Mouse (Mus musculus) lung, adult 18-20 months (tissue): ENCODE results near the gene Cavin3.

Experiments
- DNase-seq, 2 experiments: peaks; one replicate each; pipeline ENCODE4 v3.0.0; 2022; ENCODE audit warnings: mixed read lengths in 2 of 2

Cavin3 gene

DNA sequence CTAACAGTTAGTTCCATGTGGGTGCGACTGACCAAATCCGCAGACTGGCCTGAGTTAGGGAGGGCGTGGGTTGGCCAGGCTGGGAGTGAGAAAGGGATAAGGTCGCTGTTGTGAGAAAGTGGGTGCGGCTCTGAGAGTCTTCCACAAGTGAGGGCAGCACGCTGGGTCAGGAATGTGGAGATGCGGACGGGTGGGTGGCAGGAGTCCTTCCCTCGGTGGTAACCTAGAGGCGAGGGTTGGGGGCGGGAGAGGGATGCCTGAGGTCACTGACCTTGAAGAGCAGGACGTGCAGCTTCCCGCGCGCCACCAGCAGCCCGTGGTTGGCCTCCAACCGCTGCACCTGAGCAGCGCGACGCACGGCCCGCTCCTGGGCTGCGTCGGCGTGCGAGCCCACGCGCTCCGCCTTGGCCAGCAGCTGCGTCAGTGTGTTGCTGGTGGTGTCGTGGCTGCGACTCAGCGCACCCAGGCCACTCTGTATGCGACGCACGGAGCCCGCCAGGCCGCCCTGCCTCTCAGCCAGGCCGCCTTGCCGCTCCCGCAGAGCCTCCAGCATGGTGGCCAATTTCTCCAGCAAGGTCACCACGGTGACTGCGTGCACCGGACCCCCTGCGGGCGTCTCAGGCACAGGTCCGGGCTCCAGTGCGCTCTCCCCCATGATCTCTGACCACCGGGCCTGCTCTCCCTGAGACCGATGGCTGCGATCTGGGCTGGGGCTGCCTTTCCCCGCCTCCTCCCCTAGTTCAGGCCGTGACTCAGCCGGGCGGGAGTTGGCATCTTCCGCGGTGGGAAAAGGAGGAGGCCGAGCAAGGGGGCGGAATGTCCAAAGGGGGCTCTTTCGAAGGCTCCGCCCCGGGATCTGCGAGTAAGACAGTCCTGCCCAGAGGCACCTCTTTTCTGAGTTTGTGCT lies at the start of gene Cavin3:
Cavin3 (minus strand) TSS at position 796 of the 907 bp plus-strand sequence.
- DNase-seq: peak; percentile 81 to 83

DNA sequence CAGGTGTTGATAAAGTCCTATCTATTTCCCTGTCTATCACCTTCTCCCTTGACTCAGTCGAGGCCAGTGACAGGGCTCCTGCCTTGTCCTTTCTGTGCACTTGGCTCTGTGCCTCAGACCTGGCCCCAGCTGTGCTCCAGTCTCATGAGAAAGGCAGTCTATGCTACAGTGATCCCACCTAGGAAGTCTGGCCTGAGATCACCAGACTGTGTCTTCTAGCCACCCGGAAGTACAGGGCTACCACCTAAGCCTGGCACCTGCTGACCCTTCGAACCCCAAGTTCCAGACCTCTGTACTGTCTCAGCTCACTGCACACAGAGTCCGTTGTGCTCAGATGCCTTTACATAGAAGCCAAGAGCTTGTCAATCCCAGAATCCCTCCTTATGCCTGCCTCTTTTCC lies 46.0 kb upstream of the Cavin3 start:
- no peak for DNase-seq

GRCm38 (mm10) chr7:105527306-105527937 lies 45.3 kb upstream of the Cavin3 start:
- DNase-seq: peak in 1 of 2 experiments; percentile 9

DNA sequence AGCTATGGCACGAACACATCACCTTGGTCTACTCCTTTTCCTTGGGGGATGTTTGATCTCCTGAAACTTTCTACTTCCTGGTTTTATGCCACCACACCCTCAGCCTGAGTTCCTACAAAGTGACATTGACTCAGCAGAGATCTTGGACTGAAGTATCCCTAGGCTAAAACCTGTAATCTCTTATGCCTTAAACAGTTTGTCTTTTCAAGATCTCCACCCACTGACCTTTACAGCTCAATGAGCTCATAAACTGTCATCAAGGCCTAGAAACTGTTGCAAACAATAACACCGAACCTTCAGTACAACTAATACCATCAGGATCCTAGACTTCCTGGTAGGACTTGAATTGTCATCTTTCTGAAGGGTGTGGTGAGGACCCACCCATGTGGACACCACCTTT lies 42.1 kb upstream of the Cavin3 start:
- DNase-seq: no peak

- no peak for DNase-seq
Observed at GRCm38 (mm10) chr7:105520201-105520600, 38.1 kb upstream of the Cavin3 start.

GRCm38 (mm10) chr7:105519771-105520170 lies 37.7 kb upstream of the Cavin3 start:
- DNase-seq: no peak

DNA sequence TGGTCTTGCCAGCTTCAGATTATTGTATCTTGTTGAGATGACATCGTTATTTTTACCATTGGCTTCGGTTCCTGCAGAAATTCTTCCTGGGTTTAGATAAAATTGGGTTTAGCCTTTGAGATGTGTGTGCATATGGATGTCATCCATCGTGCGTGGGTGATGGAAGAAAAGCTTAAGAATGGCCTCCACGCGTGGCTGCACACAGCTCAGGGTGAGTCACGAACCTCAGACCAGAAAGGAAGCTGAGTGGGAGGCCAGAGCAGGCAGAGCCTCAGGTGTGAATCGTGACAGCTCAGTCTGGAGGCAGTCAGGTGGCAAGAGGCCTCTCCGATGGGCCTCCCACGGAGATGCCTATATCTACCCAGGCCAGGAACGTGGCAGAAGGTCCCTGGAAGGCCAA lies 37.2 kb upstream of the Cavin3 start:
- DNase-seq: no peak

- no peak for DNase-seq
Observed at GRCm38 (mm10) chr7:105516669-105517360, 34.7 kb upstream of the Cavin3 start.

DNA sequence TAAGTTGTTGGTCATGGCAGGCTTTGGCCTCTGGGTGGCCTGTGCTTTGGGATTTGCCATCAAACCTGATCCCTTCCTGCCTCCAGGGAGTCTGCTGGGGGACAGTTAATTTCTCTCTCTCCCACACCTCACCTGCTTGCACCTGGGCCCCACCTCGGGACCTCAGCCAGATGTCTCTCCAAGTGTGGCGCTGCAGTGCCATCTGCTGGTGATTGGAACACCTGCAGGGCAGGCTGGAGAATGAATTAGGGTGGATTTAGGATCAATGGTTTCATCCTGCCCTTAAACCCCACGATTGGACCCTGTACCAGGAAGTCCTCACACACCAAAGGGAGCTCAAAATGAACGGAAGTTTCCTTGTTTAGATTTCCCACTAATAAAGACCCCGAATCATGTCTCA lies 33.1 kb upstream of the Cavin3 start:
- peak; percentile 50 to 54 for DNase-seq

DNA sequence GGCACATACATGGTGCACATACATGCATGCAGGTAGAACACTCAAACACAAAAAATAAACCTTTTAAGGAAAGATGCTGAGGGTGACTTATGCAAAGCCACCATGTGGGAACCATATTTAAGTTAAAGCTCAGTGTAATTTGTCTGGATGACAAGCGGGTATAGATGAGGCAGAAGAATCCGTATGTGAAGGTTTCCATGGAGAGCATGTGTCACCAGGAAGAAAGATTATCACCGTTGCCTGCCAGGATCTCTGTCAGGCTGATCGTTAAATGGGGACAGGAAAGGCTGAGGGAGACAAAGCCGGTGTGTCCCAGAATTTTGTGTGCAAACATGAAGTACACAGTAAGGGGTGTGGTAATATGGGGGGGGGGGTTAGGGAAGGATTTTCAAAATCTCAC lies 32.5 kb upstream of the Cavin3 start:
- DNase-seq: no peak

GRCm38 (mm10) chr7:105513845-105514291 lies 31.8 kb upstream of the Cavin3 start:
- DNase-seq: peak in 1 of 2 experiments; percentile 14

GRCm38 (mm10) chr7:105510143-105510542 lies 28.0 kb upstream of the Cavin3 start:
- DNase-seq: no peak

GRCm38 (mm10) chr7:105507257-105507656 lies 25.2 kb upstream of the Cavin3 start:
- no peak for DNase-seq

GRCm38 (mm10) chr7:105501984-105502383 lies 19.9 kb upstream of the Cavin3 start:
- no peak for DNase-seq

DNA sequence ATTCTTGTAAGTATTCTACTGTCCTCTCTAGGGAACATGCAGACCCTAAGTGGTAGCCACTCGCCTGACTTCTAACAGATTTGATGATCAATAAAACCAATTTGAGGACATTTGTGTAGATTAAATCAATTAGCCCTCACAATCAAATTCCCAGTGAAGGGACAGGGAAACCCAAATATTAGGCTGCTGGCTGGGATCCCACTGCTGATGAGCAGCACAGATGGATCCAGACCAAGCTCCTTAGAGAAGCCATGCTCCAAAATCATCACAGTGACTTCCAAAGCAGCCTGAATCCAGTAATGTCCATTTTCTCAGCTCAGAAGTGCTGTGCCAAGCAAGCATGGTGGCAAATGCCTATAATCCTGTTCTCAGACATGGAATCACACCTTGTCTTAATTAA lies 17.6 kb upstream of the Cavin3 start:
- DNase-seq: no peak

GRCm38 (mm10) chr7:105498854-105499492 lies 16.9 kb upstream of the Cavin3 start:
- no peak for DNase-seq

GRCm38 (mm10) chr7:105497881-105498280 lies 15.8 kb upstream of the Cavin3 start:
- DNase-seq: no peak

GRCm38 (mm10) chr7:105487104-105487876 lies 5.2 kb upstream of the Cavin3 start:
- DNase-seq: no peak

- no peak for DNase-seq
Observed at GRCm38 (mm10) chr7:105485029-105485428, 2.9 kb upstream of the Cavin3 start.

DNA sequence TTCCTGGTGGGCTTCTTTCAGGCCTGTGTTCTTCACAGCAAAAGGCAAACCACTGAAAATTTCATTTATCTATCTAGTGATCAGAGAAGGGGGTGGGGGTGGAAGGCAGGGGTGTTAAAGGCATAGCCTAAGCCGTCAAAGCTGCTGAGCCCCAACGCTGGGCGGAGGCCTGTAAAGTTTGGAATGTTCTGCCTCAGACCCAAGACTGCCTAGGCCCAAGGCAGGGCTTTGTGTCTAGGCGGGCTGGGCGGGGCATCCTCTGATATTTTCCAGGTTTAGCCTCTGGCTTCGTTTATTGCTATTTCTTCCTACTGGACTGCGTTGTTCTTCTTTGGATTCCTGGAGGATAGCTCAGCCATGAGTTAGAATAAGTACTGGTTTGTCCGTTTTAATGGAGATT lies 326 bp upstream of the Cavin3 start:
- DNase-seq: peak; percentile 59 to 63

- peak; percentile 53 for DNase-seq
Observed at GRCm38 (mm10) chr7:105480561-105481504, 1.3 kb downstream of the Cavin3 start.
